Mouse (Mus musculus) WW6 (cell line): ENCODE results near the gene Exosc2.

Experiments
- DNase-seq: peaks from one replicate; pipeline ENCODE4 v3.0.0-alpha.2; 2013; ENCODE audit warnings: low read depth, low spot score

The Exosc2 gene

GRCm38 (mm10) chr2:31670551-31671035 lies at the start of gene Exosc2:
Exosc2 (plus strand) TSS chr2:31670715.
- peak; percentile 88 for DNase-seq

GRCm38 (mm10) chr2:31633531-31633930 lies 37.0 kb upstream of the Exosc2 start:
- no peak for DNase-seq

GRCm38 (mm10) chr2:31635281-31636137 lies 35.0 kb upstream of the Exosc2 start:
- DNase-seq = no peak

GRCm38 (mm10) chr2:31636138-31636741 lies 34.3 kb upstream of the Exosc2 start:
- no peak for DNase-seq

- DNase-seq = no peak
These were observed 33.8 kb upstream of the Exosc2 start for GRCm38 (mm10) chr2:31636742-31637141.

- no peak for DNase-seq
These were observed 33.2 kb upstream of the Exosc2 start for GRCm38 (mm10) chr2:31637311-31637710.

- DNase-seq = no peak
These were observed 32.7 kb upstream of the Exosc2 start for GRCm38 (mm10) chr2:31637807-31638206.

GRCm38 (mm10) chr2:31638581-31639465 lies 31.7 kb upstream of the Exosc2 start:
- DNase-seq = no peak

GRCm38 (mm10) chr2:31639466-31639760 lies 31.1 kb upstream of the Exosc2 start:
- DNase-seq = no peak

- no peak for DNase-seq
These were observed 30.5 kb upstream of the Exosc2 start, which contains the start of gene Prdm12 for GRCm38 (mm10) chr2:31639901-31640608. Prdm12 (plus strand) TSS chr2:31640037.

GRCm38 (mm10) chr2:31640609-31641507 lies 29.7 kb upstream of the Exosc2 start:
- no peak for DNase-seq

- DNase-seq = no peak
These were observed 29.0 kb upstream of the Exosc2 start for GRCm38 (mm10) chr2:31641508-31641830.

- no peak for DNase-seq
These were observed 28.6 kb upstream of the Exosc2 start for GRCm38 (mm10) chr2:31641929-31642328.

- DNase-seq = no peak
These were observed 16.3 kb upstream of the Exosc2 start for GRCm38 (mm10) chr2:31653971-31654853.

- no peak for DNase-seq
These were observed 15.5 kb upstream of the Exosc2 start for GRCm38 (mm10) chr2:31654854-31655559.

- DNase-seq = no peak
These were observed 14.1 kb upstream of the Exosc2 start for GRCm38 (mm10) chr2:31656374-31656773.

- DNase-seq = no peak
These were observed 7.3 kb upstream of the Exosc2 start for GRCm38 (mm10) chr2:31662939-31663803.

- DNase-seq = no peak
These were observed 6.7 kb upstream of the Exosc2 start for GRCm38 (mm10) chr2:31663804-31664180.
